Mouse (Mus musculus) testis, adult 2 months (tissue): ENCODE measurements around the gene Disp2.

Source experiments
- CTCF ChIP-seq: fragments of 200-500 bp; IDR thresholded peaks from 2 replicates; pipeline ENCODE4 v1.5.1; 2012; ENCODE audit warnings: low read depth, mild to moderate bottlenecking, inconsistent platforms, low read length, moderate library complexity; ENCODE audit not compliant: control insufficient read depth, insufficient read depth, insufficient replicate concordance
- POLR2A ChIP-seq: fragments of 200-500 bp; IDR thresholded peaks from 2 replicates; pipeline ENCODE4 v1.6.1; 2012; ENCODE audit warnings: low read depth, mild to moderate bottlenecking, inconsistent platforms, low read length, moderate library complexity; ENCODE audit not compliant: control insufficient read depth

GRCm38 (mm10) chr2:118835115-118835514, 55.6 kb downstream of the Disp2 start:
- TF ChIP-seq CTCF (no peak), POLR2A (no peak)
